Mouse (Mus musculus) cortical plate, adult 2 months (tissue): ENCODE measurements around the gene Rps27.

Experiments
- CTCF ChIP-seq: fragments of 200-500 bp; IDR thresholded peaks from 2 replicates; pipeline ENCODE4 v1.5.1; 2011; ENCODE audit warnings: mild to moderate bottlenecking, control low read depth, low read length; ENCODE audit not compliant: insufficient read depth; ENCODE audit errors: extremely low read depth
- POLR2A ChIP-seq: fragments of 200-500 bp; IDR thresholded peaks from 2 replicates; pipeline ENCODE4 v1.6.1; 2011; ENCODE audit warnings: mild to moderate bottlenecking, low read length, control low read depth; ENCODE audit not compliant: insufficient read depth; ENCODE audit errors: extremely low read depth

DNA sequence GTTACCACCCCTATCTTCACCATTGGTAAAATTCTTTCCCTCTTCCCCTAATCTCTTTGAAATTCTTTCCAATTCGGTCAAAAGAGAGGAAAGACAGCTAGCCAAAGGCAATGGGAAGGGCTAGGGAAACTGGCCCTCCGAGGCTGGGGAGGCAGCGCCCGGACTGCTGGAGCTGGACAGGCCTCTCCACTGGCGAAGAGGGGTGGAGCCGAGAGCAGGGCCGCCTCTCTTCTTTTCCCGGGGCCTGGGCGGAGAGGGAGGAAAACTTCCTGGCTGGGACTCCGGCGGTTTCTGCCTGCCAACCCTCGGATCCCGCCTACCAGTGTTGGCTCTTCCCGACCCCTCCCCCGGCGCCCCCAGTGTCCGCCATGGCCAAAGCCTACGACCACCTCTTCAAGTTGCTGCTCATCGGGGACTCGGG lies 7.1 kb upstream of the Rps27 start:
- TF ChIP-seq CTCF (no peak), POLR2A (no peak)
